Mouse (Mus musculus): Measurements from ENCODE around the gene Cdh1. TPM values are rescaled to one million over a fixed set of nuclear protein-coding genes. Genes with fewer than 3 reads are reported as not detected.
A peak's percentile ranks its signal among the peaks of the same experiment; 100 is the strongest.

The Cdh1 gene
- total and polyA plus RNA-seq, 3 experiments, result not detected

DNA sequence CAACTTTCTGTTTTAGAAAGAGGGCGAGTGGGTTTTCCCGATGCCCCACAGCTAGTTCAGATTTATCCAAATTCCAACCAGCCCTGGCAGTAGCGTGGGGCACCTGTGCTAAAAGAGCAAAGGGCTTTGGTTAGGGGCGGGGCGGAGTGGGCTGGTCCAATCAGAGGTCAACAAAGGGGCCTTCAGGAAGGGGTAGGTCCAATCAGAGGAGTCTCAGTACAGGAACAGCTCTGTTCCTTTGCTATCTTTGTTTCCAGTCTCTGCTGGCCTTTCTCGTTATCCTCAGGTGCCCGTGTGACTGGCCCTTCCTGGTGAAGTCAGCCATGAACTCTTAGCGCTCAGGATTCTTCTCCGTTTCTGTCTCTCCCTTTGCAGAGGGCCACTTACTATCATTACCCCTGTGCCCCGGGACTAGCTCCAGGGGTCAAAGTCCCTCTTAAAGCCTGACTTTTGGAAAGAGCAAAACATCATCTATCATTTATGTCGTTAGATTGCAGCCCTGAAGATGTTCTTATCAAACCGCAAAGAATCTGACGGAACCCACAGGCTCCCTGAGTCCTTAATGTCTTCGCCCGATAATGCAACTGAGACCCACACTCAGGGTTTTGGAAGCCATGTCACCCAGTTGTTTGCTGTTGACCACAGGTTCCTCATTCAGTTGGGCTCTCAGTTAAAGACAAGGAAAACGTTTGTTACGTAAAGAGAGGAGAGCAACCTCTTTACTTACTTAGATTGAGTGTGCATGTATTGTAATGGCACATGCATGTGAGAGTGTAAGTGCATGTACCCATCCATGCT is 30.4 kb downstream of the Cdh1 start:
- TF ChIP-seq ZNF384 (IDR thresholded peaks at IDR 0.05; ENCODE audit: low read depth, low read length) (no peak), EP300 (IDR thresholded peaks at IDR 0.05; ENCODE audit: low read depth in 1 of 2, low read length in 2 of 2) (peak; percentile 93 to 96), E2F4 (IDR thresholded peaks at IDR 0.05; ENCODE audit: borderline replicate concordance, low read depth, low read length) (no peak), GATA1 (IDR thresholded peaks at IDR 0.05; ENCODE audit: low read depth, low read length) (peak; percentile 90), MXI1 (IDR thresholded peaks at IDR 0.05; ENCODE audit: low read depth, low read length) (peak; percentile 55; the same call in 1 of the 2 replicates), MAX (IDR thresholded peaks at IDR 0.05; ENCODE audit: low read length) (peak; percentile 63; the same call in 1 of the 2 replicates), RAD21 (IDR thresholded peaks at IDR 0.05; ENCODE audit: low read depth, low read length) (no peak), BHLHE40 (IDR thresholded peaks at IDR 0.05; ENCODE audit: borderline replicate concordance, low read depth, low read length) (peak; percentile 60; the same call in 1 of the 2 replicates), NELFE (IDR thresholded peaks at IDR 0.05; ENCODE audit: low read depth, low read length) (no peak), ZKSCAN1 (IDR thresholded peaks at IDR 0.05; ENCODE audit: low read depth, low read length) (no peak), MAFK (IDR thresholded peaks at IDR 0.05; ENCODE audit: borderline replicate concordance, low read depth, low read length) (peak; percentile 83; the same call in 1 of the 2 replicates), CTCF (IDR thresholded peaks at IDR 0.05 in 2 of 3, conservative IDR thresholded peaks at IDR 0.05 in 1 of 3; ENCODE audit: control insufficient read depth in 1 of 3, insufficient read depth in 1 of 3, low read depth in 2 of 3, low read length in 3 of 3, poor library complexity in 1 of 3, severe bottlenecking in 1 of 3) (no peak), SMC3 (IDR thresholded peaks at IDR 0.05; ENCODE audit: low read depth, low read length) (no peak), ZMIZ1 (IDR thresholded peaks at IDR 0.05; ENCODE audit: low read depth, low read length) (no peak), MYC (IDR thresholded peaks at IDR 0.05; ENCODE audit: low read depth, low read length) (peak; percentile 38; the same call in 1 of the 2 replicates), MYB (IDR thresholded peaks at IDR 0.05; ENCODE audit: low read depth, low read length) (peak; percentile 91), HCFC1 (IDR thresholded peaks at IDR 0.05; ENCODE audit: low read depth, low read length) (no peak), ELF1 (IDR thresholded peaks at IDR 0.05; ENCODE audit: low read depth, low read length) (no peak), POLR2A (IDR thresholded peaks at IDR 0.05; ENCODE audit: control insufficient read depth in 1 of 2, insufficient read depth in 1 of 2, low read depth in 1 of 2, low read length in 2 of 2, poor library complexity in 1 of 2) (peak in 1 of 2 experiments; percentile 45; a peak in 2 of 4 replicates), TAL1 (IDR thresholded peaks at IDR 0.05; ENCODE audit: low read length) (peak; percentile 73), CHD1 (IDR thresholded peaks at IDR 0.05; ENCODE audit: low read depth, low read length) (no peak), POLR2AphosphoS2 (IDR thresholded peaks at IDR 0.05; ENCODE audit: low read length) (no peak), TCF12 (IDR thresholded peaks at IDR 0.05; ENCODE audit: low read depth, low read length) (peak; percentile 93), NRF1 (IDR thresholded peaks at IDR 0.05; ENCODE audit: insufficient read depth, low read depth, low read length, poor library complexity, severe bottlenecking) (no peak), RCOR1 (IDR thresholded peaks at IDR 0.05; ENCODE audit: low read depth, low read length) (peak; percentile 98), JUND (IDR thresholded peaks at IDR 0.05; ENCODE audit: low read depth, low read length) (no peak), TBP (IDR thresholded peaks at IDR 0.05; ENCODE audit: low read depth, low read length) (peak; percentile 42; the same call in 1 of the 2 replicates), GABPA (IDR thresholded peaks at IDR 0.05; ENCODE audit: low read depth, low read length) (no peak), UBTF (IDR thresholded peaks at IDR 0.05; ENCODE audit: borderline replicate concordance, insufficient read depth, low read depth, low read length) (no peak), SIN3A (IDR thresholded peaks at IDR 0.05; ENCODE audit: low read length) (peak; percentile 73), USF2 (IDR thresholded peaks at IDR 0.05; ENCODE audit: borderline replicate concordance in 1 of 2, insufficient read depth in 1 of 2, low read depth in 1 of 2, low read length in 2 of 2) (no peak), ETS1 (IDR thresholded peaks at IDR 0.05; ENCODE audit: low read depth, low read length) (peak; percentile 70), CHD2 (IDR thresholded peaks at IDR 0.05; ENCODE audit: low read length) (no peak), KAT2A (conservative IDR thresholded peaks at IDR 0.05; ENCODE audit: low read depth, low read length) (no peak), MAZ (IDR thresholded peaks at IDR 0.05; ENCODE audit: low read depth, low read length) (no peak)
- peaks cover 0 to 10% of the 10 kb centered on the region in 2 experiments; a peak in 2 of 4 replicates for H3K36me3 ChIP-seq (ENCODE audit: control insufficient read depth in 1 of 2, insufficient read depth in 2 of 2, low read length in 2 of 2)
- peak overlapping the region; percentile 76 for H3K27ac ChIP-seq (ENCODE audit: control insufficient read depth, low read depth, low read length)
- peaks cover 0 to under 1% of the 10 kb centered on the region in 2 experiments; a peak in 1 of 4 replicates for H3K27me3 ChIP-seq (ENCODE audit: control insufficient read depth in 1 of 2, insufficient read depth in 2 of 2, low read length in 2 of 2)
- H3K4me3 ChIP-seq (ENCODE audit: control insufficient read depth in 1 of 2, insufficient read depth in 1 of 2, low read depth in 2 of 2, low read length in 2 of 2), result peak overlapping the region; percentile 43 to 47
- DNase-seq (ENCODE audit: low read depth, low spot score), result peak; percentile 88
- H3K79me2 ChIP-seq (ENCODE audit: control insufficient read depth, insufficient read depth, low read length, poor library complexity), result no peaks in the 10 kb centered on the region
- peaks cover 4 to 14% of the 10 kb centered on the region in 2 experiments for H3K4me1 ChIP-seq (ENCODE audit: control insufficient read depth in 1 of 2, insufficient read depth in 2 of 2, low read length in 2 of 2)
- no peak overlapping the region; the same call in 1 of the 2 replicates for H3K9ac ChIP-seq (ENCODE audit: control insufficient read depth, low read depth, low read length, poor library complexity, severe bottlenecking)
- H3K9me3 ChIP-seq (replicated peaks; ENCODE audit: insufficient read depth, low read length), result no peaks in the 10 kb centered on the region

Measured in MEL (cell line).